Mouse (Mus musculus): ENCODE results near the gene Ascc3. TPM values are rescaled to one million over a fixed set of nuclear protein-coding genes. Genes with fewer than 3 reads are reported as not detected.
A peak's percentile ranks its signal among the peaks of the same experiment; 100 is the strongest.

Gene Ascc3
- polyA plus RNA-seq, 1 experiment from 2014 or later = 13.1 TPM

DNA sequence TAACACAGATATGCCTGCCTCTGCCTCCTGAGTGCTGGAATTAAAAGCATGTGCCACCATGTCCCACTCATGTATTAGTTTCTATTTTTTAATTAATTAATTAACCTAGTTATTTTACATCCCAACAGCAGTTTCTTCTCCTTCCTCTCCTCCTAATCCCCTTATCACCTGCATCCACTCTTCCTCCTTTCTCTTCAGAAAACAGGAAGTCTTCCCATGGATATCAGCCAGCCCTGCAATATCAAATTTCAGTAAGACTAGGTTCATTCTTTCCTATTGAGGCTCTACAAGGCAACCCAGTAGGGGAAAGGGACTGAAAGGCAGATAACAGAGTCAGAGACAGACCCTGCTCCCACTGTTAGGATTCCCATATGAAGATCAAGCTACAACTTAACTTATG lies 234.4 kb downstream of the Ascc3 start:
- Histone ChIP-seq H3K4me3 (ENCODE audit: low read depth, low read length) (no peak overlapping the region), H3K9me3 (ENCODE audit: low read length) (no peaks in the 10 kb centered on the region), H3K4me1 (ENCODE audit: insufficient read depth, low read depth, low read length) (no peaks in the 10 kb centered on the region), H3K27me3 (replicated peaks; ENCODE audit: insufficient read depth, low read length) (no peaks in the 10 kb centered on the region), H3K9ac (replicated peaks; ENCODE audit: low read depth) (no peak overlapping the region), H3K4me2 (replicated peaks; ENCODE audit: low read depth, low read length) (no peak overlapping the region), H3K27ac (ENCODE audit: low read length) (no peak overlapping the region), H3K36me3 (ENCODE audit: insufficient read depth, low read length) (no peaks in the 10 kb centered on the region; the same call in 1 of the 2 replicates)
- TF ChIP-seq EP300 (IDR thresholded peaks at IDR 0.05) = no peak
- TF ChIP-seq CTCF (IDR thresholded peaks at IDR 0.05) = no peak
- ATAC-seq = no peak
- no peak for DNase-seq (ENCODE audit: low spot score)

- no peak overlapping the region for H3K27ac ChIP-seq (ENCODE audit: low read length)
- no peak for TF ChIP-seq EP300 (IDR thresholded peaks at IDR 0.05)
- TF ChIP-seq CTCF (IDR thresholded peaks at IDR 0.05) = no peak
- no peaks in the 10 kb centered on the region for H3K27me3 ChIP-seq (replicated peaks; ENCODE audit: insufficient read depth, low read length)
- no peak overlapping the region for H3K9ac ChIP-seq (replicated peaks; ENCODE audit: low read depth)
- no peak overlapping the region for H3K4me3 ChIP-seq (ENCODE audit: low read depth, low read length)
- no peak overlapping the region for H3K4me2 ChIP-seq (replicated peaks; ENCODE audit: low read depth, low read length)
- no peak for ATAC-seq
- DNase-seq (ENCODE audit: low spot score) = no peak
- H3K4me1 ChIP-seq (ENCODE audit: insufficient read depth, low read depth, low read length) = no peaks in the 10 kb centered on the region
- no peaks in the 10 kb centered on the region for H3K36me3 ChIP-seq (ENCODE audit: insufficient read depth, low read length)
- whole genome bisulfite sequencing = 75% methylated on average over 2 of the region's 2 CpGs
- no peaks in the 10 kb centered on the region for H3K9me3 ChIP-seq (ENCODE audit: low read length)
Observed at GRCm38 (mm10) chr10:50834533-50834932, 242.1 kb downstream of the Ascc3 start.

DNA sequence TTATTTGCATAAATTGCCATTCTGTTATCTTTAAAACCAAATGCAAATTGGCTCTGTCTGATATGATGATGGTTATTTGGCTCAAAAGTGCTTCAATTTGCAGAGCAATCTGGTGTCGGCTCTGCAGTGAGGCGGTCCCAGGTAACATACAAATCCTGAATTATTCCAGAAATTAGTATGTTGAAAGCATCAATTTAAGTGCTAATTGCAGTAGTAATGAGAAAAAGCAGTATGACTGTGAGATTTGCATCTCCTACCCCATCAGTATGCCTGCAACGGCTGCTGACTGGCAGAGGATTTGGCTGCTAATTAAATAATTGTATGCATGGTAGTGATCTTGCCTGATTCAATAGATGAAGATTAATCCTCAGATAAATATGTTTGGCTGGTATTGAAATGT lies 250.9 kb downstream of the Ascc3 start:
- Histone ChIP-seq H3K27ac (ENCODE audit: low read length) (no peak overlapping the region), H3K9me3 (ENCODE audit: low read length) (no peaks in the 10 kb centered on the region), H3K4me2 (replicated peaks; ENCODE audit: low read depth, low read length) (no peak overlapping the region), H3K4me3 (ENCODE audit: low read depth, low read length) (no peak overlapping the region), H3K4me1 (ENCODE audit: insufficient read depth, low read depth, low read length) (no peaks in the 10 kb centered on the region), H3K9ac (replicated peaks; ENCODE audit: low read depth) (no peak overlapping the region), H3K36me3 (ENCODE audit: insufficient read depth, low read length) (0 out of 2 replicates have a peak, but pooled peaks cover 4% of the 10 kb centered on the region), H3K27me3 (replicated peaks; ENCODE audit: insufficient read depth, low read length) (no peaks in the 10 kb centered on the region)
- ATAC-seq (no peak), DNase-seq (ENCODE audit: low spot score) (no peak)
- 90% methylated on average over 3 of the region's 3 CpGs for WGBS
- TF ChIP-seq EP300 (IDR thresholded peaks at IDR 0.05) (no peak), CTCF (IDR thresholded peaks at IDR 0.05) (no peak)

- ATAC-seq = peak; percentile 35; the same call in 1 of the 2 replicates
- WGBS = 49% methylated on average over 4 of the region's 4 CpGs
- Histone ChIP-seq H3K9ac (replicated peaks; ENCODE audit: low read depth) (no peak overlapping the region), H3K4me2 (replicated peaks; ENCODE audit: low read depth, low read length) (no peak overlapping the region), H3K4me3 (ENCODE audit: low read depth, low read length) (no peak overlapping the region), H3K27ac (ENCODE audit: low read length) (no peak overlapping the region), H3K9me3 (ENCODE audit: low read length) (no peaks in the 10 kb centered on the region), H3K36me3 (ENCODE audit: insufficient read depth, low read length) (no peaks in the 10 kb centered on the region), H3K27me3 (replicated peaks; ENCODE audit: insufficient read depth, low read length) (no peaks in the 10 kb centered on the region), H3K4me1 (ENCODE audit: insufficient read depth, low read depth, low read length) (no peaks in the 10 kb centered on the region)
- peak; percentile 31; the same call in 1 of the 2 replicates for TF ChIP-seq EP300 (IDR thresholded peaks at IDR 0.05)
- no peak for TF ChIP-seq CTCF (IDR thresholded peaks at IDR 0.05)
- DNase-seq (ENCODE audit: low spot score) = no peak
Observed at GRCm38 (mm10) chr10:50868202-50868601, 275.7 kb downstream of the Ascc3 start.

- ATAC-seq = no peak
- no peaks in the 10 kb centered on the region for H3K9me3 ChIP-seq (ENCODE audit: low read length)
- no peak overlapping the region for H3K4me3 ChIP-seq (ENCODE audit: low read depth, low read length)
- 82% methylated on average over 5 of the region's 5 CpGs for WGBS
- no peak for DNase-seq (ENCODE audit: low spot score)
- no peak overlapping the region for H3K27ac ChIP-seq (ENCODE audit: low read length)
- H3K4me1 ChIP-seq (ENCODE audit: insufficient read depth, low read depth, low read length) = no peaks in the 10 kb centered on the region
- TF ChIP-seq CTCF (IDR thresholded peaks at IDR 0.05) (no peak), EP300 (IDR thresholded peaks at IDR 0.05) (no peak)
- H3K4me2 ChIP-seq (replicated peaks; ENCODE audit: low read depth, low read length) = no peak overlapping the region
- H3K9ac ChIP-seq (replicated peaks; ENCODE audit: low read depth) = no peak overlapping the region
- H3K27me3 ChIP-seq (replicated peaks; ENCODE audit: insufficient read depth, low read length) = no peaks in the 10 kb centered on the region
- H3K36me3 ChIP-seq (ENCODE audit: insufficient read depth, low read length) = no peaks in the 10 kb centered on the region
Observed at GRCm38 (mm10) chr10:50876952-50877351, 284.5 kb downstream of the Ascc3 start.

DNA sequence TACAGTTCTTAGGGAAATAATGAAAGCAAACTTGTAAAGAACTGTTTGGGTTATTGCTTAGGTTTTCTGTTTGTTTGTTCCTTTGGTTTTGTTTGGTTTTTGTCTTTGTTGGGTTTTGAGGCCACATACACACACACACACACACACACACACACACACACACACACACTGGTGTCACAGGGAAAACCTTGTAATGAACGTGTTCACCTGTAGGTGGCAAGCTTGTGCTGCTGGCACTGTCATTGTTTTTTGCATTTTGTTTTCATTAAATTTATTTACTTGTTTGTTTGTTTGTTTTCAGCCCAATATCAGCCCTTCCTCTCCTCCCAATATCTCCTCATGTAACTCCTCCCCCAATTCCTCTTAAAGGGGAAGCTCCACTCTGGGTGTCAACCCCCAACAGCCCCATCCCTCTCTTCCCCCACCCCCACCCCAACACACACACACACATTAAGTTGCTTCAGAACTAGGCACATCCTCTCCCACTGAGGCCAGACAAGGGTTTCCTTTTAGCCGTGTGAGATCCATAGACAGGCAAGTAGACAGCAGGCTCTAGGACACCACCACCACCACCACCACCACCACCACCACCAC lies 289.1 kb downstream of the Ascc3 start:
- Histone ChIP-seq H3K36me3 (ENCODE audit: insufficient read depth, low read length) (no peaks in the 10 kb centered on the region), H3K27ac (ENCODE audit: low read length) (no peak overlapping the region), H3K4me2 (replicated peaks; ENCODE audit: low read depth, low read length) (no peak overlapping the region), H3K4me3 (ENCODE audit: low read depth, low read length) (no peak overlapping the region), H3K9ac (replicated peaks; ENCODE audit: low read depth) (no peak overlapping the region), H3K4me1 (ENCODE audit: insufficient read depth, low read depth, low read length) (no peaks in the 10 kb centered on the region), H3K27me3 (replicated peaks; ENCODE audit: insufficient read depth, low read length) (no peaks in the 10 kb centered on the region), H3K9me3 (ENCODE audit: low read length) (no peaks in the 10 kb centered on the region)
- no peak for ATAC-seq
- WGBS = 19% methylated on average over 2 of the region's 2 CpGs
- TF ChIP-seq CTCF (IDR thresholded peaks at IDR 0.05) = peak; percentile 70
- no peak for TF ChIP-seq EP300 (IDR thresholded peaks at IDR 0.05)
- DNase-seq (ENCODE audit: low spot score) = no peak

- no peak for TF ChIP-seq CTCF (IDR thresholded peaks at IDR 0.05)
- TF ChIP-seq EP300 (IDR thresholded peaks at IDR 0.05) = no peak
- H3K27me3 ChIP-seq (replicated peaks; ENCODE audit: insufficient read depth, low read length) = no peaks in the 10 kb centered on the region
- no peak overlapping the region for H3K9ac ChIP-seq (replicated peaks; ENCODE audit: low read depth)
- H3K36me3 ChIP-seq (ENCODE audit: insufficient read depth, low read length) = no peaks in the 10 kb centered on the region
- WGBS = 81% methylated on average over 2 of the region's 2 CpGs
- no peak overlapping the region for H3K27ac ChIP-seq (ENCODE audit: low read length)
- H3K9me3 ChIP-seq (ENCODE audit: low read length) = no peaks in the 10 kb centered on the region
- no peak overlapping the region for H3K4me3 ChIP-seq (ENCODE audit: low read depth, low read length)
- H3K4me2 ChIP-seq (replicated peaks; ENCODE audit: low read depth, low read length) = no peak overlapping the region
- ATAC-seq (no peak), DNase-seq (ENCODE audit: low spot score) (no peak)
- H3K4me1 ChIP-seq (ENCODE audit: insufficient read depth, low read depth, low read length) = no peaks in the 10 kb centered on the region
Observed at GRCm38 (mm10) chr10:50882366-50882765, 289.9 kb downstream of the Ascc3 start.
